Mouse (Mus musculus): ENCODE data around the gene Fbxo17.

- TF ChIP-seq CTCF (IDR thresholded peaks at IDR 0.05) (no peak), EP300 (IDR thresholded peaks at IDR 0.05) (no peak)
Observed at GRCm38 (mm10) chr7:28771867-28772266, 55.3 kb downstream of the Fbxo17 start.
